30 mouse cellular contexts compared by ENCODE assay signal in genomic region chr4:141811375-141811774, GRCm38 (mm10). TPM values are rescaled to one million over a fixed set of nuclear protein-coding genes. Genes with fewer than 3 reads are reported as not detected.
DNase-seq lines count a peak whose midpoint lies in the region; ATAC-seq and TF ChIP-seq lines count a peak whose summit lies in the region.
"Had no signal": no experiment of that assay in that cellular context is flagged by ENCODE, and none has a peak within 500 bp of the region (broad histone marks: within the 10 kb centered on the region; RNA-seq: fewer than 3 reads in every experiment).

No protein-coding gene starts in this region.

- H3K9me3 ChIP-seq in MEL (replicated peaks; ENCODE audit: insufficient read depth, low read length) = no peaks in the 10 kb centered on the region
- H3K9me3 ChIP-seq: embryonic facial prominence, embryonic 13.5 days; embryonic facial prominence, embryonic 15.5 days; forebrain, embryonic 10.5 days; forebrain, embryonic 12.5 days had no signal

- TF ChIP-seq RAD21 in MEL (IDR thresholded peaks at IDR 0.05; ENCODE audit: low read depth, low read length) = no peak

- H3K27ac ChIP-seq in MEL (ENCODE audit: control insufficient read depth, low read depth, low read length) = no peak overlapping the region
- H3K27ac ChIP-seq: embryonic facial prominence, embryonic 13.5 days; embryonic facial prominence, embryonic 15.5 days; forebrain, embryonic 10.5 days; forebrain, embryonic 12.5 days had no signal

- TF ChIP-seq POLR2A in MEL (IDR thresholded peaks at IDR 0.05; ENCODE audit: control insufficient read depth in 1 of 2, insufficient read depth in 1 of 2, low read depth in 1 of 2, low read length in 2 of 2, poor library complexity in 1 of 2) = no peak

- H3K4me3 ChIP-seq in MEL (ENCODE audit: control insufficient read depth in 1 of 2, insufficient read depth in 1 of 2, low read depth in 2 of 2, low read length in 2 of 2) = no peak overlapping the region
- H3K4me3 ChIP-seq: embryonic facial prominence, embryonic 13.5 days; embryonic facial prominence, embryonic 15.5 days; erythroblast, embryonic 14.5 days; forebrain, embryonic 10.5 days; forebrain, embryonic 12.5 days had no signal

- H3K9ac ChIP-seq in MEL (ENCODE audit: control insufficient read depth, low read depth, low read length, poor library complexity, severe bottlenecking) = no peak overlapping the region
- H3K9ac ChIP-seq: embryonic facial prominence, embryonic 13.5 days; embryonic facial prominence, embryonic 15.5 days; forebrain, embryonic 12.5 days had no signal

- 0 out of 2 replicates have a peak, but pooled peaks have one; percentile 23 for ATAC-seq in megakaryocyte-erythroid progenitor cell, adult 5-6 weeks (replicated peaks; ENCODE audit: low FRiP score, low TSS enrichment, poor library complexity, severe bottlenecking)
- ATAC-seq: activated CD4-positive, CD25-positive, alpha-beta regulatory T cell, adult 4 months; forebrain, embryonic 14.5 days; forebrain, embryonic 16.5 days; Patski had no signal

- H3K4me1 ChIP-seq in MEL (ENCODE audit: control insufficient read depth in 1 of 2, insufficient read depth in 2 of 2, low read length in 2 of 2) = no peaks in the 10 kb centered on the region
- H3K4me1 ChIP-seq: embryonic facial prominence, embryonic 13.5 days; embryonic facial prominence, embryonic 15.5 days had no signal

- no peaks in the 10 kb centered on the region for H3K79me2 ChIP-seq in MEL (ENCODE audit: control insufficient read depth, insufficient read depth, low read length, poor library complexity)

- no peak for TF ChIP-seq CTCF in MEL (IDR thresholded peaks at IDR 0.05 in 2 of 3, conservative IDR thresholded peaks at IDR 0.05 in 1 of 3; ENCODE audit: control insufficient read depth in 1 of 3, insufficient read depth in 1 of 3, low read depth in 2 of 3, low read length in 3 of 3, poor library complexity in 1 of 3, severe bottlenecking in 1 of 3)

- H3K36me3 ChIP-seq in MEL (ENCODE audit: control insufficient read depth in 1 of 2, insufficient read depth in 2 of 2, low read length in 2 of 2) = no peaks in the 10 kb centered on the region

- H3K27me3 ChIP-seq in MEL (ENCODE audit: control insufficient read depth in 1 of 2, insufficient read depth in 2 of 2, low read length in 2 of 2) = no peaks in the 10 kb centered on the region
- H3K27me3 ChIP-seq: embryonic facial prominence, embryonic 13.5 days; embryonic facial prominence, embryonic 15.5 days; forebrain, embryonic 12.5 days; Patski had no signal

- peak; percentile 85 for DNase-seq in heart, adult 11 months
- DNase-seq in heart, adult 9 months (ENCODE audit: low spot score in 2 of 2) = no peak
- peak; percentile 41 for DNase-seq in testis, postnatal 10 days (ENCODE audit: low spot score)
- no peak for DNase-seq in testis, postnatal 14 days (ENCODE audit: low spot score)
- DNase-seq in MEL (ENCODE audit: low read depth, low spot score) = peak; percentile 37
- no peak for DNase-seq in urinary bladder, adult 2 months (ENCODE audit: low spot score)
- no peak for DNase-seq in cerebellum, adult 9-10 months
- DNase-seq: adrenal gland, adult 8-10 months; adrenal gland, postnatal 14 days; adrenal gland, postnatal 36 days; cerebellum, adult 11-12 months; cerebellum, adult 2 months; cerebellum, adult 9-11 months; cerebellum, postnatal 14 days; cerebellum, postnatal 36 days had no signal

- no peak for TF ChIP-seq EP300 in MEL (IDR thresholded peaks at IDR 0.05; ENCODE audit: low read depth in 1 of 2, low read length in 2 of 2)

TF ChIP-seq in MEL, 35 proteins besides CTCF, POLR2A, EP300 and RAD21:
- TF ChIP-seq ZNF384 (IDR thresholded peaks at IDR 0.05; ENCODE audit: low read depth, low read length) = no peak
- TF ChIP-seq SMC3 (IDR thresholded peaks at IDR 0.05; ENCODE audit: low read depth, low read length) = no peak
- TF ChIP-seq USF2 (IDR thresholded peaks at IDR 0.05; ENCODE audit: borderline replicate concordance in 1 of 2, insufficient read depth in 1 of 2, low read depth in 1 of 2, low read length in 2 of 2) = no peak
- no peak for TF ChIP-seq ZMIZ1 (IDR thresholded peaks at IDR 0.05; ENCODE audit: low read depth, low read length)
- TF ChIP-seq MEF2A (IDR thresholded peaks at IDR 0.05; ENCODE audit: extremely low read depth, insufficient replicate concordance, low read depth, low read length, poor library complexity, severe bottlenecking) = no peak
- no peak for TF ChIP-seq E2F4 (IDR thresholded peaks at IDR 0.05; ENCODE audit: borderline replicate concordance, low read depth, low read length)
- no peak for TF ChIP-seq NRF1 (IDR thresholded peaks at IDR 0.05; ENCODE audit: insufficient read depth, low read depth, low read length, poor library complexity, severe bottlenecking)
- no peak for TF ChIP-seq RCOR1 (IDR thresholded peaks at IDR 0.05; ENCODE audit: low read depth, low read length)
- TF ChIP-seq MAFK (IDR thresholded peaks at IDR 0.05; ENCODE audit: borderline replicate concordance, low read depth, low read length) = no peak
- no peak for TF ChIP-seq GATA1 (IDR thresholded peaks at IDR 0.05; ENCODE audit: low read depth, low read length)
- no peak for TF ChIP-seq CHD2 (IDR thresholded peaks at IDR 0.05; ENCODE audit: low read length)

RNA-seq across cellular contexts. Expression of gene Cela2a, which starts 14.6 kb away (rescaled TPM):
- total RNA-seq in MEL (2012; rRNA removed) = not detected in 2 replicates
- polyA plus RNA-seq in MEL (2012; ENCODE audit: insufficient read depth in 1 of 2, insufficient read length in 2 of 2, low read depth in 1 of 2, low replicate concordance in 2 of 2, missing spikeins in 1 of 2) = not detected
- total RNA-seq in megakaryocyte-erythroid progenitor cell, adult 5-6 weeks (2014; fragmentation: Nextera tagmentation) = not detected in 2 replicates
- not detected in 2 replicates for total RNA-seq in megakaryocyte-erythroid progenitor cell, adult 5-6 weeks (2017)
- 0.29 and 1.3 TPM in 2 replicates for polyA plus RNA-seq in urinary bladder, adult 2 months (2012; rRNA removed)
- total RNA-seq: adrenal gland, adult 18-20 months; adrenal gland, adult 8-10 months; adrenal gland, postnatal 36 days; common myeloid progenitor, adult 5-6 weeks had no signal
- polyA plus RNA-seq: C2C12; embryonic facial prominence, embryonic 11.5 days; embryonic facial prominence, embryonic 13.5 days; embryonic facial prominence, embryonic 15.5 days; erythroblast, embryonic 14.5 days; forebrain, embryonic 10.5 days; forebrain, embryonic 12.5 days; forebrain, embryonic 14.5 days; forebrain, embryonic 16.5 days; Patski had no signal

RNA-seq across cellular contexts. Expression of gene Casp9, which starts 18.0 kb away (rescaled TPM):
- 2.8 and 3.8 TPM in 2 replicates for total RNA-seq in MEL (2012; rRNA removed)
- polyA plus RNA-seq in MEL (2012; ENCODE audit: insufficient read depth in 1 of 2, insufficient read length in 2 of 2, low read depth in 1 of 2, low replicate concordance in 2 of 2, missing spikeins in 1 of 2) = 1 to 10 TPM in 1 of 2 experiments, not detected in 1; 6.4 TPM
- total RNA-seq in megakaryocyte-erythroid progenitor cell, adult 5-6 weeks (2014; fragmentation: Nextera tagmentation) = 16.5 and 17.0 TPM in 2 replicates
- 11.4 and 18.1 TPM in 2 replicates for total RNA-seq in megakaryocyte-erythroid progenitor cell, adult 5-6 weeks (2017)
- polyA plus RNA-seq in urinary bladder, adult 2 months (2012; rRNA removed) = 15.7 and 16.9 TPM in 2 replicates

RNA-seq across cellular contexts. Expression of gene Dnajc16, which starts 20.6 kb away (rescaled TPM):
- total RNA-seq in MEL (2012; rRNA removed) = 3.2 and 3.4 TPM in 2 replicates
- polyA plus RNA-seq in MEL (2012; ENCODE audit: insufficient read depth in 1 of 2, insufficient read length in 2 of 2, low read depth in 1 of 2, low replicate concordance in 2 of 2, missing spikeins in 1 of 2) = 1 to 10 TPM in 1 of 2 experiments, not detected in 1; 6.8 TPM
- total RNA-seq in megakaryocyte-erythroid progenitor cell, adult 5-6 weeks (2014; fragmentation: Nextera tagmentation) = 10.7 and 11.4 TPM in 2 replicates
- total RNA-seq in megakaryocyte-erythroid progenitor cell, adult 5-6 weeks (2017) = 3.2 and 6.0 TPM in 2 replicates
- polyA plus RNA-seq in urinary bladder, adult 2 months (2012; rRNA removed) = 12.8 and 13.0 TPM in 2 replicates

RNA-seq across cellular contexts. Expression of gene Ctrc, which starts 34.8 kb away (rescaled TPM):
- not detected in 2 replicates for total RNA-seq in MEL (2012; rRNA removed)
- not detected for polyA plus RNA-seq in MEL (2012; ENCODE audit: insufficient read depth in 1 of 2, insufficient read length in 2 of 2, low read depth in 1 of 2, low replicate concordance in 2 of 2, missing spikeins in 1 of 2)
- total RNA-seq in megakaryocyte-erythroid progenitor cell, adult 5-6 weeks (2014; fragmentation: Nextera tagmentation) = not detected in 2 replicates
- total RNA-seq in megakaryocyte-erythroid progenitor cell, adult 5-6 weeks (2017) = not detected in 2 replicates
- not detected in 2 replicates for polyA plus RNA-seq in urinary bladder, adult 2 months (2012; rRNA removed)
- total RNA-seq: adrenal gland, adult 18-20 months; adrenal gland, adult 8-10 months; adrenal gland, postnatal 14 days; adrenal gland, postnatal 36 days; common myeloid progenitor, adult 5-6 weeks; ES-E14 had no signal
- polyA plus RNA-seq: activated CD4-positive, CD25-positive, alpha-beta regulatory T cell, adult 4 months; C2C12; cerebellum, adult 2 months; embryonic facial prominence, embryonic 11.5 days; embryonic facial prominence, embryonic 13.5 days; embryonic facial prominence, embryonic 15.5 days; erythroblast, embryonic 14.5 days; forebrain, embryonic 10.5 days; forebrain, embryonic 12.5 days; forebrain, embryonic 14.5 days; forebrain, embryonic 16.5 days; Patski had no signal

Comparison
In these comparisons a context has a peak if more than half of its experiments do, and no peak if none do; other contexts are left out.
1. DNase-seq: peak in heart, adult 11 months (single experiment), testis, postnatal 10 days (single experiment) and MEL (single experiment); none in heart, adult 9 months (0 of 2), testis, postnatal 14 days (single experiment), urinary bladder, adult 2 months (single experiment) and cerebellum, adult 9-10 months (single experiment).